8 mouse cellular contexts compared by ENCODE assay signal in genomic region chr17:23537554-23538255, GRCm38 (mm10). TPM values are rescaled to one million over a fixed set of nuclear protein-coding genes. Genes with fewer than 3 reads are reported as not detected.
DNase-seq lines count a peak whose midpoint lies in the region; ATAC-seq lines count a peak whose summit lies in the region.
"Had no signal": no experiment of that assay in that cellular context is flagged by ENCODE, and none has a peak within 500 bp of the region (broad histone marks: within the 10 kb centered on the region; RNA-seq: fewer than 3 reads in every experiment).

No protein-coding gene starts in this region.

- no peak for ATAC-seq in lung, embryonic 16.5 days (ENCODE audit: low read depth)
- no peak for ATAC-seq in forebrain, embryonic 11.5 days (replicated peaks; ENCODE audit: low FRiP score)
- no peak for ATAC-seq in liver, embryonic 12.5 days
- no peak for ATAC-seq in stomach, embryonic 16.5 days (ENCODE audit: insufficient read depth, low FRiP score)
- ATAC-seq in frontal cortex, adult (ENCODE audit: low TSS enrichment), result no peak

- H3K27me3 ChIP-seq in lung, embryonic 16.5 days (ENCODE audit: control insufficient read depth, insufficient read depth, low read depth, low read length), result peaks cover 19% of the 10 kb centered on the region
- peaks cover 22% of the 10 kb centered on the region; the same call in 1 of the 2 replicates for H3K27me3 ChIP-seq in forebrain, embryonic 11.5 days (ENCODE audit: control insufficient read depth, insufficient read depth, low read length)
- peaks cover 10% of the 10 kb centered on the region; the same call in 1 of the 2 replicates for H3K27me3 ChIP-seq in liver, embryonic 12.5 days (replicated peaks)
- H3K27me3 ChIP-seq in stomach, embryonic 16.5 days (ENCODE audit: control insufficient read depth, insufficient read depth, low read length), result peaks cover 16% of the 10 kb centered on the region

- H3K9ac ChIP-seq in lung, embryonic 16.5 days (ENCODE audit: low read length), result peak overlapping the region; percentile 44; the same call in 1 of the 2 replicates
- H3K9ac ChIP-seq in forebrain, embryonic 11.5 days (ENCODE audit: low read length), result peak overlapping the region; percentile 16
- peak overlapping the region; percentile 65 for H3K9ac ChIP-seq in liver, embryonic 12.5 days
- H3K9ac ChIP-seq in stomach, embryonic 16.5 days (ENCODE audit: low read length), result peak overlapping the region; percentile 44; the same call in 1 of the 2 replicates

- peak overlapping the region; percentile 64 for H3K4me2 ChIP-seq in lung, embryonic 16.5 days (ENCODE audit: low read depth, low read length)
- peak overlapping the region; percentile 52 for H3K4me2 ChIP-seq in forebrain, embryonic 11.5 days (ENCODE audit: low read depth, low read length, severe bottlenecking)
- peak overlapping the region; percentile 93 for H3K4me2 ChIP-seq in liver, embryonic 12.5 days
- peak overlapping the region; percentile 60 for H3K4me2 ChIP-seq in stomach, embryonic 16.5 days (ENCODE audit: low read depth, low read length)

- H3K27ac ChIP-seq in lung, embryonic 16.5 days (ENCODE audit: low read length), result no peak overlapping the region
- no peak overlapping the region for H3K27ac ChIP-seq in forebrain, embryonic 11.5 days (ENCODE audit: low read depth, low read length)
- H3K27ac ChIP-seq in liver, embryonic 12.5 days, result no peak overlapping the region
- H3K27ac ChIP-seq in stomach, embryonic 16.5 days (ENCODE audit: low read length), result no peak overlapping the region

- no peak for DNase-seq in lung, postnatal 10 days
- DNase-seq in forebrain, embryonic 11.5 days (ENCODE audit: low spot score), result peak; percentile 63
- DNase-seq in frontal cortex, postnatal 36 days (ENCODE audit: low spot score in 2 of 2), result no peak

- H3K4me3 ChIP-seq in lung, embryonic 16.5 days (ENCODE audit: low read length), result peak overlapping the region; percentile 43
- peak overlapping the region; percentile 26 for H3K4me3 ChIP-seq in forebrain, embryonic 11.5 days (ENCODE audit: low read depth, low read length)
- H3K4me3 ChIP-seq in liver, embryonic 12.5 days, result peak overlapping the region; percentile 59
- peak overlapping the region; percentile 40 for H3K4me3 ChIP-seq in stomach, embryonic 16.5 days (replicated peaks; ENCODE audit: low read length)

- H3K4me1 ChIP-seq in lung, embryonic 16.5 days (replicated peaks; ENCODE audit: control insufficient read depth, insufficient read depth, low read length), result peaks cover 12% of the 10 kb centered on the region
- peaks cover 3% of the 10 kb centered on the region for H3K4me1 ChIP-seq in forebrain, embryonic 11.5 days (replicated peaks; ENCODE audit: control insufficient read depth, insufficient read depth, low read length)
- H3K4me1 ChIP-seq in liver, embryonic 12.5 days, result peaks cover 61% of the 10 kb centered on the region
- H3K4me1 ChIP-seq in stomach, embryonic 16.5 days (ENCODE audit: control insufficient read depth, insufficient read depth, low read length), result peaks cover 8% of the 10 kb centered on the region; the same call in 1 of the 2 replicates

- H3K36me3 ChIP-seq in lung, embryonic 16.5 days (ENCODE audit: control insufficient read depth, insufficient read depth, low read length), result no peaks in the 10 kb centered on the region
- H3K36me3 ChIP-seq in forebrain, embryonic 11.5 days (ENCODE audit: control insufficient read depth, insufficient read depth, low read length), result no peaks in the 10 kb centered on the region
- H3K36me3 ChIP-seq in liver, embryonic 12.5 days, result no peaks in the 10 kb centered on the region
- no peaks in the 10 kb centered on the region for H3K36me3 ChIP-seq in stomach, embryonic 16.5 days (ENCODE audit: control insufficient read depth, insufficient read depth, low read length)

- 3% methylated on average over 27 of the region's 27 CpGs for WGBS in lung, embryonic 16.5 days
- WGBS in forebrain, embryonic 11.5 days, result 5% methylated on average over 27 of the region's 27 CpGs
- WGBS in liver, embryonic 12.5 days (ENCODE audit: insufficient replicate concordance), result 4% methylated on average over 27 of the region's 27 CpGs
- WGBS in stomach, embryonic 16.5 days, result 6% methylated on average over 27 of the region's 27 CpGs

- H3K9me3 ChIP-seq in lung, embryonic 16.5 days (ENCODE audit: control insufficient read depth, low read length), result no peaks in the 10 kb centered on the region
- H3K9me3 ChIP-seq in forebrain, embryonic 11.5 days (ENCODE audit: control insufficient read depth, low read length), result no peaks in the 10 kb centered on the region
- H3K9me3 ChIP-seq in liver, embryonic 12.5 days (replicated peaks), result no peaks in the 10 kb centered on the region
- no peaks in the 10 kb centered on the region for H3K9me3 ChIP-seq in stomach, embryonic 16.5 days (replicated peaks; ENCODE audit: control insufficient read depth, low read length)

RNA-seq across cellular contexts. Expression of gene Zfp213, which starts 26.3 kb away (rescaled TPM):
- 17.4 and 21.7 TPM in 2 replicates for polyA plus RNA-seq in lung, embryonic 16.5 days (2015; fragmentation: Nextera tagmentation; extraction: Ambion mirVana)
- polyA plus RNA-seq in forebrain, embryonic 11.5 days (2014; fragmentation: Nextera tagmentation; extraction: Ambion mirVana), result 28.1 and 29.9 TPM in 2 replicates
- polyA plus RNA-seq in liver, embryonic 12.5 days (2016; fragmentation: Nextera tagmentation; extraction: Ambion mirVana), result 8.3 and 9.1 TPM in 2 replicates
- polyA plus RNA-seq in stomach, embryonic 16.5 days (2015; fragmentation: Nextera tagmentation; extraction: Ambion mirVana), result 15.1 and 17.2 TPM in 2 replicates

RNA-seq across cellular contexts. Expression of gene Vmn2r117, which starts 58.2 kb away (rescaled TPM):
- not detected in 2 replicates for polyA plus RNA-seq in lung, embryonic 16.5 days (2015; fragmentation: Nextera tagmentation; extraction: Ambion mirVana)
- polyA plus RNA-seq in forebrain, embryonic 11.5 days (2014; fragmentation: Nextera tagmentation; extraction: Ambion mirVana), result not detected in 2 replicates
- not detected in 2 replicates for polyA plus RNA-seq in liver, embryonic 12.5 days (2016; fragmentation: Nextera tagmentation; extraction: Ambion mirVana)
- not detected in 2 replicates for polyA plus RNA-seq in stomach, embryonic 16.5 days (2015; fragmentation: Nextera tagmentation; extraction: Ambion mirVana)
- polyA plus RNA-seq: brain, embryonic 14.5 days had no signal
